Comparison of ENCODE assay signal across 10 mouse cellular contexts in the genomic region with DNA sequence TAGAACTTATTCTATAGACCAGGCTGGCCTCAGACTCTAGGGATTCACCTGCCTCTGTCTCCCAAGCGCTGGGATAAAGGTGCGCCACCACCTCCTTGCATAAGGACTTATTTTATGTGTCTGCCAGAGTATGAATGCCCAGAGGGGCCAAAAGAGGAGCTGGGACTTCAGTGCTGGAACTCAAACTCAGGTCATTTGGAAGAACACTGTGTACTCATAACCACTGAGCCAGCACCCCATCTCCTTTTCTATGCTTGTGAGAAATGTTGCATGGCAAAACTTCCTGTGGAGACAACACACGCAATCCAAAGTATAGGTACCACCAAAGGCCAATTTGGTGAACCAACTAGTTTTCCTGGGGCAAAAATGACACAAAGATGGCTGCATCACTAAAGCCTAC.
"Had no signal": no experiment of that assay in that cellular context is flagged by ENCODE, and none has a peak within 500 bp of the region (broad histone marks: within the 10 kb centered on the region; RNA-seq: fewer than 3 reads in every experiment).

No protein-coding gene starts in this region.

- DNase-seq: right cerebral cortex, adult 18-20 months; right cerebral cortex, postnatal 25 days; right cerebral cortex, postnatal 4 days; spleen, adult 18-20 months; thymus, adult 18-20 months; thymus, adult 2 months; thymus, postnatal 14 days; thymus, postnatal 25 days; thymus, postnatal 36 days; thymus, postnatal 4 days had no signal
